ENCODE assay signal across 18 mouse cellular contexts in the genomic region with DNA sequence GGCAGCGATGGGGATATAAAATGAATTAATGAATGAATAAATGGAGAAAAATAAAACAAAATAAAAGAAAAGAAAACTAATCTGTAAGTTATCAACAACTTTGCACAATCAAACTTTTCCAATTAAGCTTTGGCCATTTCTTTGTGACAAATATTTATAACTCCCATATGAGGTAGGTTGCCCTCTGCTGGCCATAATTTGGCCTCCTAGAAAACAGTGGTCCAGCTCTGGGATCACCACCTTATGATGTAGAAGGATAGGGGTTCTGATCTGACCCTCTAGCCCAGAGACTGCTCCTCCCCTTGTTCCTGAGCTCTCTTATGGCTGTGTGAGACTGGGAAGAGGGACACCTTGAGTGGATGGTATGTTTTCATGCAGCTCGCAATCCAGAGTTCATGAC. TPM values are rescaled to one million over a fixed set of nuclear protein-coding genes. Genes with fewer than 3 reads are reported as not detected.
A peak's percentile ranks its signal among the peaks of the same experiment; 100 is the strongest.
DNase-seq lines count a peak whose midpoint lies in the region; ATAC-seq lines count a peak whose summit lies in the region.
"Had no signal": no experiment of that assay in that cellular context is flagged by ENCODE, and none has a peak within 500 bp of the region (broad histone marks: within the 10 kb centered on the region; RNA-seq: fewer than 3 reads in every experiment).

No protein-coding gene starts in this region.

- no peak overlapping the region for H3K4me3 ChIP-seq in kidney, embryonic 15.5 days (replicated peaks)
- no peak overlapping the region for H3K4me3 ChIP-seq in midbrain, embryonic 14.5 days (replicated peaks; ENCODE audit: low read depth, low read length)
- H3K4me3 ChIP-seq in midbrain, embryonic 10.5 days, result no peak overlapping the region
- H3K4me3 ChIP-seq: embryonic facial prominence, embryonic 12.5 days; midbrain, embryonic 12.5 days; neural tube, embryonic 12.5 days had no signal

- ATAC-seq in cerebellum, adult (ENCODE audit: insufficient number of reproducible peaks, low FRiP score, low TSS enrichment), result no peak
- no peak for ATAC-seq in kidney, embryonic 15.5 days (replicated peaks; ENCODE audit: low FRiP score)
- ATAC-seq in midbrain, embryonic 14.5 days (ENCODE audit: low FRiP score, low TSS enrichment), result no peak
- ATAC-seq in activated CD4-positive, CD25-positive, alpha-beta regulatory T cell, adult 4 months, result no peak

- H3K27me3 ChIP-seq in kidney, embryonic 15.5 days, result no peaks in the 10 kb centered on the region
- H3K27me3 ChIP-seq in midbrain, embryonic 14.5 days (ENCODE audit: control insufficient read depth, insufficient read depth, low read length), result no peaks in the 10 kb centered on the region
- H3K27me3 ChIP-seq in midbrain, embryonic 10.5 days (ENCODE audit: low read depth, poor library complexity, severe bottlenecking), result no peaks in the 10 kb centered on the region
- H3K27me3 ChIP-seq: embryonic facial prominence, embryonic 12.5 days; midbrain, embryonic 12.5 days; neural tube, embryonic 12.5 days had no signal

- H3K9ac ChIP-seq in kidney, embryonic 15.5 days, result no peak overlapping the region
- no peak overlapping the region for H3K9ac ChIP-seq in midbrain, embryonic 14.5 days (replicated peaks; ENCODE audit: low read length)
- H3K9ac ChIP-seq: embryonic facial prominence, embryonic 12.5 days; midbrain, embryonic 12.5 days; neural tube, embryonic 12.5 days had no signal

- no peak overlapping the region for H3K27ac ChIP-seq in kidney, embryonic 15.5 days
- H3K27ac ChIP-seq in midbrain, embryonic 14.5 days (replicated peaks; ENCODE audit: low read depth, low read length), result no peak overlapping the region
- no peak overlapping the region for H3K27ac ChIP-seq in midbrain, embryonic 10.5 days (replicated peaks)
- H3K27ac ChIP-seq: embryonic facial prominence, embryonic 12.5 days; midbrain, embryonic 12.5 days; neural tube, embryonic 12.5 days had no signal

- no peaks in the 10 kb centered on the region for H3K9me3 ChIP-seq in kidney, embryonic 15.5 days (replicated peaks)
- H3K9me3 ChIP-seq in midbrain, embryonic 14.5 days (ENCODE audit: control insufficient read depth, low read length), result no peaks in the 10 kb centered on the region
- no peaks in the 10 kb centered on the region for H3K9me3 ChIP-seq in midbrain, embryonic 10.5 days (replicated peaks)
- H3K9me3 ChIP-seq: embryonic facial prominence, embryonic 12.5 days; midbrain, embryonic 12.5 days; neural tube, embryonic 12.5 days had no signal

- H3K4me1 ChIP-seq in kidney, embryonic 15.5 days, result no peaks in the 10 kb centered on the region
- H3K4me1 ChIP-seq in midbrain, embryonic 14.5 days (ENCODE audit: control insufficient read depth, insufficient read depth, low read length), result no peaks in the 10 kb centered on the region
- H3K4me1 ChIP-seq in midbrain, embryonic 10.5 days, result no peaks in the 10 kb centered on the region
- H3K4me1 ChIP-seq: embryonic facial prominence, embryonic 12.5 days; midbrain, embryonic 12.5 days; neural tube, embryonic 12.5 days had no signal

- H3K4me2 ChIP-seq in kidney, embryonic 15.5 days, result no peak overlapping the region
- no peak overlapping the region for H3K4me2 ChIP-seq in midbrain, embryonic 14.5 days (ENCODE audit: low read length)
- H3K4me2 ChIP-seq: embryonic facial prominence, embryonic 12.5 days; midbrain, embryonic 12.5 days; neural tube, embryonic 12.5 days had no signal

- DNase-seq in cerebellum, postnatal 10 days, result peak; percentile 17 to 34
- DNase-seq in kidney, adult 9 months, result peak; percentile 26
- DNase-seq in midbrain, embryonic 14.5 days, result peak; percentile 6
- DNase-seq in midbrain, embryonic 10.5 days (ENCODE audit: low spot score), result no peak
- no peak for DNase-seq in spleen, adult 12 weeks (ENCODE audit: low spot score)
- DNase-seq: heart, adult 18-20 months; heart, postnatal 36 days; left cerebral cortex, postnatal 4 days; spleen, adult 18-20 months; thymus, adult 18-20 months had no signal

- 87% methylated on average over 2 of the region's 2 CpGs for WGBS in kidney, embryonic 15.5 days
- WGBS in midbrain, embryonic 14.5 days, result 91% methylated on average over 2 of the region's 2 CpGs
- WGBS in midbrain, embryonic 10.5 days, result 95% methylated on average over 2 of the region's 2 CpGs

- H3K36me3 ChIP-seq in kidney, embryonic 15.5 days, result no peaks in the 10 kb centered on the region
- H3K36me3 ChIP-seq in midbrain, embryonic 14.5 days (ENCODE audit: control insufficient read depth, insufficient read depth, low read length), result no peaks in the 10 kb centered on the region
- H3K36me3 ChIP-seq in midbrain, embryonic 10.5 days, result no peaks in the 10 kb centered on the region
- H3K36me3 ChIP-seq: embryonic facial prominence, embryonic 12.5 days; midbrain, embryonic 12.5 days; neural tube, embryonic 12.5 days had no signal

RNA-seq across cellular contexts. Expression of a gene that starts 20.6 kb away (rescaled TPM):
- polyA plus RNA-seq in kidney, embryonic 15.5 days (2015; fragmentation: Nextera tagmentation; extraction: Ambion mirVana), result 0.57 and 0.86 TPM in 2 replicates
- 7.0 and 10.8 TPM in 2 replicates for polyA plus RNA-seq in midbrain, embryonic 14.5 days (2014; fragmentation: Nextera tagmentation; extraction: Ambion mirVana)
- polyA plus RNA-seq in midbrain, embryonic 10.5 days (2016; fragmentation: Nextera tagmentation; extraction: Ambion mirVana), result 0.51 and 0.71 TPM in 2 replicates
- not detected for polyA plus RNA-seq in activated CD4-positive, CD25-positive, alpha-beta regulatory T cell, adult 4 months (2017; shearing (Covaris generic))
- polyA plus RNA-seq: C2C12; lung, embryonic 16.5 days had no signal

Comparison
In these comparisons a context has a peak if more than half of its experiments do, and no peak if none do; other contexts are left out.
1. DNase-seq: peak in cerebellum, postnatal 10 days (2 of 2), kidney, adult 9 months (single experiment) and midbrain, embryonic 14.5 days (single experiment); none in midbrain, embryonic 10.5 days (single experiment) and spleen, adult 12 weeks (single experiment).